Mouse (Mus musculus): ENCODE data around the gene Dnlz.

GRCm38 (mm10) chr2:26315925-26316311, 36.0 kb downstream of the Dnlz start:
- TF ChIP-seq POLR2A (IDR thresholded peaks at IDR 0.05; ENCODE audit: extremely low read depth, insufficient read depth, low read length), result no peak
- no peak for TF ChIP-seq CTCF (IDR thresholded peaks at IDR 0.05; ENCODE audit: extremely low read depth, insufficient read depth, low read length)

All from cortical plate, adult 2 months (tissue).